7 mouse cellular contexts compared by ENCODE assay signal in the genomic region with DNA sequence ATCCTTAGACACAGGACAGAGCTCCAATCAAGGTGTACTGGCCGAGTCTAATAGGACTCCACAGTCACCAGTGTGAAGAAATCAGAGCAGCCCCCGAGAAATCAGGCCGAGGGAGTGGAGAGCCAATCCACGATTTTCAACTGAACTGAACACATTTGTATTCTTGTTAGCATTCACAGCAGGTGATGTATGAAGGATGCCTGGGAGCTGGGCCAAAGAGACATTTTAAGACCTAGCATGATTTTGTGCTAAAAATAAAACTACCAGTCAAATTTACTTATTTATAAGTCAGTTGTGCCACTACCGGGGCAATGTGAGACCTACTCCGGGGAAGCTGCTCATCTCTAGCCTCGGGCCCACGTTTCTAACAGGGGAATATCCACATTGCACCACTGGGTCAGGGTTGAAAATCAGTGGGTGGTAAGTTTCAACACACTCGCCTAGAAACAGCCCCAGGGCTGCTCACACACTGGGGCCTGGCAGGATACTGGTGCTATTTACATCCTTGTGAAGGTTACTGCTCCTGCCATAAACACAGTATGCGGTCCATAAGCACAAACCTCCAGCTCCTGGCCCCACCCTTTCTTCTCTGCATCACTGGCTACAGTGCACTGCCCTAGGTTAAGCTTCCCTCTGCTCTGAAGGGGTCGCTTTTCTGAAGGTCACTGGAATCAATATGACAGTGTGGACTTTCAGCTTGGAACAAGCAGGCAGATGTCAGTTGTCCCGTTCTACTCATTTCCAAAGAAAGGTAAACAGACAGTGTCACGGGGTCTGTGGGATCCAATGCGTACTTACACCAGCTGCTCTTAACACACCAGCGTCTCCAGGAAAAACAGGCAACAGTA.
A peak's percentile ranks its signal among the peaks of the same experiment; 100 is the strongest.
DNase-seq lines count a peak whose midpoint lies in the region; ATAC-seq lines count a peak whose summit lies in the region.

No protein-coding gene starts in this region.

- no peaks in the 10 kb centered on the region for H3K36me3 ChIP-seq in forebrain, embryonic 13.5 days (ENCODE audit: poor library complexity, severe bottlenecking)
- no peaks in the 10 kb centered on the region for H3K36me3 ChIP-seq in kidney, embryonic 15.5 days

- H3K4me1 ChIP-seq in forebrain, embryonic 13.5 days = peaks cover 16% of the 10 kb centered on the region
- H3K4me1 ChIP-seq in kidney, embryonic 15.5 days = peaks cover 11% of the 10 kb centered on the region

- no peak overlapping the region for H3K4me3 ChIP-seq in forebrain, embryonic 13.5 days
- no peak overlapping the region for H3K4me3 ChIP-seq in kidney, embryonic 15.5 days (replicated peaks)

- H3K4me2 ChIP-seq in forebrain, embryonic 13.5 days = no peak overlapping the region
- peak overlapping the region; percentile 38 for H3K4me2 ChIP-seq in kidney, embryonic 15.5 days

- peak overlapping the region; percentile 28; the same call in 1 of the 2 replicates for H3K27ac ChIP-seq in forebrain, embryonic 13.5 days
- H3K27ac ChIP-seq in kidney, embryonic 15.5 days = no peak overlapping the region; the same call in 1 of the 2 replicates

- peak; percentile 76 for DNase-seq in 3T3-L1 (ENCODE audit: low read depth, low spot score)
- peak; percentile 65 for DNase-seq in ES-CJ7 (ENCODE audit: low read depth, low spot score)
- peak; percentile 6 for DNase-seq in mesoderm, embryonic 11.5 days (ENCODE audit: low read depth, low spot score)
- DNase-seq in spleen, postnatal 10 days (ENCODE audit: low spot score in 2 of 2) = no peak

- ATAC-seq in forebrain, embryonic 13.5 days = peak; percentile 79
- ATAC-seq in kidney, embryonic 15.5 days (replicated peaks; ENCODE audit: low FRiP score) = peak; percentile 77; the same call in 1 of the 2 replicates
- no peak for ATAC-seq in CD4-positive, CD25-positive, alpha-beta regulatory T cell, adult 4 months

- H3K27me3 ChIP-seq in forebrain, embryonic 13.5 days = no peaks in the 10 kb centered on the region
- H3K27me3 ChIP-seq in kidney, embryonic 15.5 days = no peaks in the 10 kb centered on the region

- H3K9me3 ChIP-seq in forebrain, embryonic 13.5 days (replicated peaks) = no peaks in the 10 kb centered on the region
- no peaks in the 10 kb centered on the region for H3K9me3 ChIP-seq in kidney, embryonic 15.5 days (replicated peaks)

- 51% methylated on average over 15 of the region's 15 CpGs for WGBS in forebrain, embryonic 13.5 days
- WGBS in kidney, embryonic 15.5 days = 20% methylated on average over 15 of the region's 15 CpGs

- H3K9ac ChIP-seq in forebrain, embryonic 13.5 days = no peak overlapping the region
- H3K9ac ChIP-seq in kidney, embryonic 15.5 days = no peak overlapping the region

Comparison
In these comparisons a context has a peak if more than half of its experiments do, and no peak if none do; other contexts are left out.
1. DNase-seq: peak in 3T3-L1 (single experiment), ES-CJ7 (single experiment) and mesoderm, embryonic 11.5 days (single experiment); none in spleen, postnatal 10 days (0 of 2).